Mouse (Mus musculus) forebrain, embryonic 15.5 days (tissue): ENCODE measurements at regions not wholly inside any gene's neighbourhood (a gene's known extent, or its start where the extent isn't known, plus 50 kb on each side); places are given as distances from the start of the nearest gene placed in this dataset.

Experiments used
- ATAC-seq: fragments of 200-750 bp; cut with Nextera tagmentation; replicated peaks from 2 replicates; pipeline ENCODE4 v1.8.0; 2017; ENCODE audit warnings: mild to moderate bottlenecking, moderate TSS enrichment, moderate library complexity
- H3K27ac ChIP-seq: fragments of 300-500 bp; sonication (generic); replicated peaks from 2 replicates; pipeline ENCODE4 v1.5.1; 2015; ENCODE audit warnings: mild to moderate bottlenecking, inconsistent platforms
- H3K27me3 ChIP-seq: fragments of 300-500 bp; sonication (generic); 2 replicates; pipeline ENCODE4 v1.6.1; 2015; ENCODE audit warnings: inconsistent platforms
- H3K36me3 ChIP-seq: fragments of 300-500 bp; sonication (generic); 2 replicates; pipeline ENCODE4 v1.6.1; 2015; ENCODE audit warnings: mild to moderate bottlenecking, inconsistent platforms
- H3K4me1 ChIP-seq: fragments of 300-500 bp; sonication (generic); 2 replicates; pipeline ENCODE4 v1.6.1; 2015; ENCODE audit warnings: inconsistent platforms
- H3K4me2 ChIP-seq: fragments of 300-500 bp; sonication (generic); replicated peaks from 2 replicates; pipeline ENCODE4 v1.6.1; 2015; ENCODE audit warnings: mild to moderate bottlenecking, inconsistent platforms
- H3K4me3 ChIP-seq: fragments of 300-500 bp; sonication (generic); 2 replicates; pipeline ENCODE4 v1.5.1; 2015; ENCODE audit warnings: mild to moderate bottlenecking, inconsistent platforms
- H3K9ac ChIP-seq: fragments of 300-500 bp; sonication (generic); replicated peaks from 2 replicates; pipeline ENCODE4 v1.6.1; 2015; ENCODE audit warnings: mild to moderate bottlenecking, inconsistent platforms
- H3K9me3 ChIP-seq: fragments of 300-500 bp; sonication (generic); 2 replicates; pipeline ENCODE4 v1.6.1; 2016; ENCODE audit warnings: inconsistent platforms
- WGBS: fragments of 180-500 bp; shearing (Covaris S2); methylation state at CpG from one replicate; pipeline ENCODE4 v1.1.7; 2015; ENCODE audit warnings: mixed read lengths; 5-methylcytosine and 5-hydroxymethylcytosine counted together

- no peak overlapping the region for H3K4me3 ChIP-seq
- H3K9me3 ChIP-seq, result no peaks in the 10 kb centered on the region
- H3K36me3 ChIP-seq, result no peaks in the 10 kb centered on the region
- no peaks in the 10 kb centered on the region for H3K4me1 ChIP-seq
- no peak for ATAC-seq
- WGBS, result 73% methylated on average over 2 of the region's 2 CpGs
- no peaks in the 10 kb centered on the region for H3K27me3 ChIP-seq
- no peak overlapping the region for H3K4me2 ChIP-seq
- H3K27ac ChIP-seq, result no peak overlapping the region
- H3K9ac ChIP-seq, result no peak overlapping the region
Measured at GRCm38 (mm10) chr16:58211872-58212271, 196.4 kb upstream of the Dcbld2 start.

GRCm38 (mm10) chr16:58234686-58235085, 173.6 kb upstream of the Dcbld2 start:
- no peaks in the 10 kb centered on the region for H3K27me3 ChIP-seq
- no peaks in the 10 kb centered on the region for H3K36me3 ChIP-seq
- no peaks in the 10 kb centered on the region for H3K4me1 ChIP-seq
- ATAC-seq, result no peak
- no peak overlapping the region for H3K9ac ChIP-seq
- no peaks in the 10 kb centered on the region for H3K9me3 ChIP-seq
- H3K4me2 ChIP-seq, result no peak overlapping the region
- H3K4me3 ChIP-seq, result no peak overlapping the region
- H3K27ac ChIP-seq, result no peak overlapping the region

- H3K27ac ChIP-seq, result no peak overlapping the region
- 88% methylated on average over 1 of the region's 1 CpGs for WGBS
- no peaks in the 10 kb centered on the region for H3K27me3 ChIP-seq
- no peaks in the 10 kb centered on the region for H3K9me3 ChIP-seq
- no peak overlapping the region for H3K9ac ChIP-seq
- no peak overlapping the region for H3K4me2 ChIP-seq
- H3K4me3 ChIP-seq, result no peak overlapping the region
- no peak for ATAC-seq
- no peaks in the 10 kb centered on the region for H3K4me1 ChIP-seq
- no peaks in the 10 kb centered on the region for H3K36me3 ChIP-seq
Measured at GRCm38 (mm10) chr16:58236857-58237256, 171.4 kb upstream of the Dcbld2 start.

- no peak for ATAC-seq
- no peaks in the 10 kb centered on the region for H3K27me3 ChIP-seq
- H3K36me3 ChIP-seq, result no peaks in the 10 kb centered on the region
- no peak overlapping the region for H3K4me2 ChIP-seq
- 86% methylated on average over 3 of the region's 3 CpGs for WGBS
- no peaks in the 10 kb centered on the region for H3K9me3 ChIP-seq
- no peak overlapping the region for H3K9ac ChIP-seq
- H3K4me3 ChIP-seq, result no peak overlapping the region
- H3K27ac ChIP-seq, result no peak overlapping the region
- H3K4me1 ChIP-seq, result no peaks in the 10 kb centered on the region
Measured at GRCm38 (mm10) chr16:58276281-58276680, 132.0 kb upstream of the Dcbld2 start.

- no peak overlapping the region for H3K27ac ChIP-seq
- no peaks in the 10 kb centered on the region for H3K27me3 ChIP-seq
- no peak for ATAC-seq
- no peaks in the 10 kb centered on the region for H3K9me3 ChIP-seq
- no peak overlapping the region for H3K4me2 ChIP-seq
- H3K4me1 ChIP-seq, result no peaks in the 10 kb centered on the region
- WGBS, result 43% methylated on average over 3 of the region's 3 CpGs
- H3K9ac ChIP-seq, result no peak overlapping the region
- no peak overlapping the region for H3K4me3 ChIP-seq
- no peaks in the 10 kb centered on the region for H3K36me3 ChIP-seq
Measured at GRCm38 (mm10) chr16:58281474-58281873, 126.8 kb upstream of the Dcbld2 start.

GRCm38 (mm10) chr16:58294457-58294856, 113.8 kb upstream of the Dcbld2 start:
- no peak overlapping the region for H3K9ac ChIP-seq
- H3K4me3 ChIP-seq, result no peak overlapping the region
- H3K4me1 ChIP-seq, result no peaks in the 10 kb centered on the region
- no peak overlapping the region for H3K4me2 ChIP-seq
- H3K36me3 ChIP-seq, result no peaks in the 10 kb centered on the region
- H3K27ac ChIP-seq, result no peak overlapping the region
- ATAC-seq, result no peak
- 95% methylated on average over 3 of the region's 3 CpGs for WGBS
- H3K9me3 ChIP-seq, result no peaks in the 10 kb centered on the region
- H3K27me3 ChIP-seq, result no peaks in the 10 kb centered on the region

GRCm38 (mm10) chr16:58295128-58295527, 113.1 kb upstream of the Dcbld2 start:
- Histone ChIP-seq H3K4me2 (no peak overlapping the region), H3K36me3 (no peaks in the 10 kb centered on the region), H3K9me3 (no peaks in the 10 kb centered on the region), H3K4me3 (no peak overlapping the region), H3K27ac (no peak overlapping the region), H3K4me1 (no peaks in the 10 kb centered on the region), H3K9ac (no peak overlapping the region), H3K27me3 (no peaks in the 10 kb centered on the region)
- no peak for ATAC-seq
- 59% methylated on average over 1 of the region's 1 CpGs for WGBS

GRCm38 (mm10) chr16:58299495-58299894, 108.7 kb upstream of the Dcbld2 start:
- H3K4me2 ChIP-seq, result no peak overlapping the region
- no peaks in the 10 kb centered on the region for H3K36me3 ChIP-seq
- no peak overlapping the region for H3K9ac ChIP-seq
- H3K4me1 ChIP-seq, result no peaks in the 10 kb centered on the region
- H3K27ac ChIP-seq, result no peak overlapping the region
- H3K4me3 ChIP-seq, result no peak overlapping the region
- 11% methylated on average over 4 of the region's 4 CpGs for WGBS
- no peaks in the 10 kb centered on the region for H3K27me3 ChIP-seq
- peak; percentile 93 for ATAC-seq
- no peaks in the 10 kb centered on the region for H3K9me3 ChIP-seq

GRCm38 (mm10) chr16:58300098-58300497, 108.1 kb upstream of the Dcbld2 start:
- Histone ChIP-seq H3K4me1 (no peaks in the 10 kb centered on the region), H3K4me2 (no peak overlapping the region), H3K9me3 (no peaks in the 10 kb centered on the region), H3K27ac (no peak overlapping the region), H3K4me3 (no peak overlapping the region), H3K27me3 (no peaks in the 10 kb centered on the region), H3K36me3 (no peaks in the 10 kb centered on the region), H3K9ac (no peak overlapping the region)
- no peak for ATAC-seq
- 92% methylated on average over 6 of the region's 6 CpGs for WGBS

- H3K4me3 ChIP-seq, result no peak overlapping the region
- no peaks in the 10 kb centered on the region for H3K36me3 ChIP-seq
- H3K9ac ChIP-seq, result no peak overlapping the region
- no peaks in the 10 kb centered on the region for H3K4me1 ChIP-seq
- 20% methylated on average over 5 of the region's 5 CpGs for WGBS
- no peak for ATAC-seq
- no peaks in the 10 kb centered on the region for H3K9me3 ChIP-seq
- H3K4me2 ChIP-seq, result no peak overlapping the region
- no peaks in the 10 kb centered on the region for H3K27me3 ChIP-seq
- no peak overlapping the region for H3K27ac ChIP-seq
Measured at GRCm38 (mm10) chr16:58303555-58303954, 104.7 kb upstream of the Dcbld2 start.

- H3K36me3 ChIP-seq, result no peaks in the 10 kb centered on the region
- H3K4me1 ChIP-seq, result no peaks in the 10 kb centered on the region
- WGBS, result 36% methylated on average over 6 of the region's 6 CpGs
- no peak overlapping the region for H3K4me2 ChIP-seq
- H3K27ac ChIP-seq, result no peak overlapping the region
- no peaks in the 10 kb centered on the region for H3K9me3 ChIP-seq
- no peak overlapping the region for H3K9ac ChIP-seq
- no peak for ATAC-seq
- H3K27me3 ChIP-seq, result no peaks in the 10 kb centered on the region
- no peak overlapping the region for H3K4me3 ChIP-seq
Measured at GRCm38 (mm10) chr16:58316889-58317455, 91.3 kb upstream of the Dcbld2 start.

GRCm38 (mm10) chr16:58331087-58331486, 77.2 kb upstream of the Dcbld2 start:
- H3K27me3 ChIP-seq, result no peaks in the 10 kb centered on the region
- no peak for ATAC-seq
- no peaks in the 10 kb centered on the region for H3K36me3 ChIP-seq
- H3K4me1 ChIP-seq, result no peaks in the 10 kb centered on the region
- no peak overlapping the region for H3K27ac ChIP-seq
- no peak overlapping the region for H3K4me3 ChIP-seq
- H3K9ac ChIP-seq, result no peak overlapping the region
- no peaks in the 10 kb centered on the region for H3K9me3 ChIP-seq
- WGBS, result 87% methylated on average over 3 of the region's 3 CpGs
- H3K4me2 ChIP-seq, result no peak overlapping the region

GRCm38 (mm10) chr16:58343921-58344320, 64.3 kb upstream of the Dcbld2 start:
- no peaks in the 10 kb centered on the region for H3K9me3 ChIP-seq
- H3K36me3 ChIP-seq, result no peaks in the 10 kb centered on the region
- no peak overlapping the region for H3K9ac ChIP-seq
- no peaks in the 10 kb centered on the region for H3K4me1 ChIP-seq
- H3K4me2 ChIP-seq, result no peak overlapping the region
- H3K27me3 ChIP-seq, result no peaks in the 10 kb centered on the region
- WGBS, result 91% methylated on average over 5 of the region's 5 CpGs
- ATAC-seq, result no peak
- no peak overlapping the region for H3K27ac ChIP-seq
- no peak overlapping the region for H3K4me3 ChIP-seq
